Mouse (Mus musculus): ENCODE results near the gene Krt76. TPM values are rescaled to one million over a fixed set of nuclear protein-coding genes. Genes with fewer than 3 reads are reported as not detected.

Gene Krt76
- polyA plus RNA-seq (2014; fragmentation: Illumina TruSeq; extraction: RNeasy Lipid Tissue Mini Kit (QIAGEN cat#74804); ENCODE audit: low read depth, low replicate concordance) = not detected

GRCm38 (mm10) chr15:101892820-101893219 is at the start of gene Krt76:
Gene Krt76 (minus strand): TSS chr15:101892920.

DNA sequence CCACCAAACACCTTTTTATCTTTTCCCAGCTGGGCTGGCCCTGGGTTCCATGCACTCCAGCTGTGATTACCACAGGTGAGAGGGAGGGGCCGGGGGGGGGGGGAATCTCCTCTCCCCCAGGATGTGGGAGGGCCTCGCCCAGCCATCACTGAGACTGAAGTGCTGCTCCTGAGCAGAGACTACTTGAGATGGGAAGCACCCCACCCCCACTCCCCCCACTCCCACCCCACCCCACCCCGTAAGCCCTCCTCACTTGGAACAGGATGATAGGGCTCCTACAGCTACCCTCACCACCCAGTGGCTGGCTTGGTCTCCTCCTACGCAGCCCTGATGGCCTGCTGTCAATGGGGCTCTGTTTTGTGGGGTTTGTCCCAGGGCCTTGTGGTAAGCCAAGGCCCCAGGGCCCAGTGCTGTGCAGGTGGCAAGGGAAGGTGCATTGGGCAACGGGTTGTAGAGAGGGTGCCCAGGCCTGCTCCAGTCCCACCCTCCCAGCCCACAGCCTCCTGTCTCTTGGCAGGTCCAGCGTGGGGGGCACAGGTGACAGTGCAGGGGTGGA is 47.6 kb upstream of the Krt76 start, which contains the start of gene Krt79:
TSS of gene Krt79 (minus strand) at position 51 of the 556 bp plus-strand sequence.

GRCm38 (mm10) chr15:101924635-101925034 is 31.9 kb upstream of the Krt76 start, which contains the start of gene Krt4:
Gene Krt4 (minus strand): TSS chr15:101924735.

GRCm38 (mm10) chr15:101869431-101869830 is 23.3 kb downstream of the Krt76 start, which contains the start of gene Krt77:
Gene Krt77 (minus strand): TSS chr15:101869705.

GRCm38 (mm10) chr15:101850694-101851093 is 42.0 kb downstream of the Krt76 start, which contains the start of gene Krt1:
Gene Krt1 (minus strand): TSS chr15:101850794.

Other genes starting within 250 kb of the Krt76 start
- gene Gm5478, start 245.5 kb downstream of the Krt76 start, polyA plus RNA-seq (2014; fragmentation: Illumina TruSeq; extraction: RNeasy Lipid Tissue Mini Kit (QIAGEN cat#74804); ENCODE audit: low read depth, low replicate concordance) = not detected
- not detected for gene Krt6b, start 212.6 kb downstream of the Krt76 start, polyA plus RNA-seq (2014; fragmentation: Illumina TruSeq; extraction: RNeasy Lipid Tissue Mini Kit (QIAGEN cat#74804); ENCODE audit: low read depth, low replicate concordance)
- gene Krt6a, start 198.6 kb downstream of the Krt76 start, polyA plus RNA-seq (2014; fragmentation: Illumina TruSeq; extraction: RNeasy Lipid Tissue Mini Kit (QIAGEN cat#74804); ENCODE audit: low read depth, low replicate concordance) = not detected
- not detected for gene Krt5, start 180.0 kb downstream of the Krt76 start, polyA plus RNA-seq (2014; fragmentation: Illumina TruSeq; extraction: RNeasy Lipid Tissue Mini Kit (QIAGEN cat#74804); ENCODE audit: low read depth, low replicate concordance)
- gene Krt71, start 149.8 kb downstream of the Krt76 start, polyA plus RNA-seq (2014; fragmentation: Illumina TruSeq; extraction: RNeasy Lipid Tissue Mini Kit (QIAGEN cat#74804); ENCODE audit: low read depth, low replicate concordance) = not detected
- gene Krt72, start 106.5 kb downstream of the Krt76 start, polyA plus RNA-seq (2014; fragmentation: Illumina TruSeq; extraction: RNeasy Lipid Tissue Mini Kit (QIAGEN cat#74804); ENCODE audit: low read depth, low replicate concordance) = not detected
- gene Krt73, start 90.6 kb downstream of the Krt76 start, polyA plus RNA-seq (2014; fragmentation: Illumina TruSeq; extraction: RNeasy Lipid Tissue Mini Kit (QIAGEN cat#74804); ENCODE audit: low read depth, low replicate concordance) = not detected
- not detected for gene Krt2, start 74.8 kb downstream of the Krt76 start, polyA plus RNA-seq (2014; fragmentation: Illumina TruSeq; extraction: RNeasy Lipid Tissue Mini Kit (QIAGEN cat#74804); ENCODE audit: low read depth, low replicate concordance)
- gene Krt1, start 42.1 kb downstream of the Krt76 start, polyA plus RNA-seq (2014; fragmentation: Illumina TruSeq; extraction: RNeasy Lipid Tissue Mini Kit (QIAGEN cat#74804); ENCODE audit: low read depth, low replicate concordance) = not detected
- not detected for gene Krt77, start 23.2 kb downstream of the Krt76 start, polyA plus RNA-seq (2014; fragmentation: Illumina TruSeq; extraction: RNeasy Lipid Tissue Mini Kit (QIAGEN cat#74804); ENCODE audit: low read depth, low replicate concordance)
- gene Krt4, start 31.8 kb upstream of the Krt76 start, polyA plus RNA-seq (2014; fragmentation: Illumina TruSeq; extraction: RNeasy Lipid Tissue Mini Kit (QIAGEN cat#74804); ENCODE audit: low read depth, low replicate concordance) = not detected
- 0.52 TPM for gene Krt79, start 47.4 kb upstream of the Krt76 start, polyA plus RNA-seq (2014; fragmentation: Illumina TruSeq; extraction: RNeasy Lipid Tissue Mini Kit (QIAGEN cat#74804); ENCODE audit: low read depth, low replicate concordance)
- not detected for gene Krt78, start 61.4 kb upstream of the Krt76 start, polyA plus RNA-seq (2014; fragmentation: Illumina TruSeq; extraction: RNeasy Lipid Tissue Mini Kit (QIAGEN cat#74804); ENCODE audit: low read depth, low replicate concordance)
- 3.2 TPM for gene Krt8, start 111.6 kb upstream of the Krt76 start, polyA plus RNA-seq (2014; fragmentation: Illumina TruSeq; extraction: RNeasy Lipid Tissue Mini Kit (QIAGEN cat#74804); ENCODE audit: low read depth, low replicate concordance)
- gene Krt18, start 135.3 kb upstream of the Krt76 start, polyA plus RNA-seq (2014; fragmentation: Illumina TruSeq; extraction: RNeasy Lipid Tissue Mini Kit (QIAGEN cat#74804); ENCODE audit: low read depth, low replicate concordance) = 4.3 TPM
- gene Eif4b, start 180.9 kb upstream of the Krt76 start, polyA plus RNA-seq (2014; fragmentation: Illumina TruSeq; extraction: RNeasy Lipid Tissue Mini Kit (QIAGEN cat#74804); ENCODE audit: low read depth, low replicate concordance) = 124 TPM
- gene Tns2, start 207.5 kb upstream of the Krt76 start, polyA plus RNA-seq (2014; fragmentation: Illumina TruSeq; extraction: RNeasy Lipid Tissue Mini Kit (QIAGEN cat#74804); ENCODE audit: low read depth, low replicate concordance) = 177 TPM
- 17.0 TPM for gene Spryd3, start 243.3 kb upstream of the Krt76 start, polyA plus RNA-seq (2014; fragmentation: Illumina TruSeq; extraction: RNeasy Lipid Tissue Mini Kit (QIAGEN cat#74804); ENCODE audit: low read depth, low replicate concordance)